31 mouse cellular contexts compared by ENCODE assay signal in genomic region chr16:85114742-85115141, GRCm38 (mm10). TPM values are rescaled to one million over a fixed set of nuclear protein-coding genes. Genes with fewer than 3 reads are reported as not detected.
A peak's percentile ranks its signal among the peaks of the same experiment; 100 is the strongest.
DNase-seq lines count a peak whose midpoint lies in the region; ATAC-seq and TF ChIP-seq lines count a peak whose summit lies in the region.
"Had no signal": no experiment of that assay in that cellular context is flagged by ENCODE, and none has a peak within 500 bp of the region (broad histone marks: within the 10 kb centered on the region; RNA-seq: fewer than 3 reads in every experiment).

No protein-coding gene starts in this region.

- no peak for DNase-seq in kidney, adult 11 months
- peak; percentile 53 for DNase-seq in adipocyte (ENCODE audit: low spot score)
- no peak for DNase-seq in adrenal gland, postnatal 4 days (ENCODE audit: low spot score in 2 of 2)
- DNase-seq in adrenal gland, adult 2 months = no peak
- DNase-seq: adrenal gland, postnatal 25 days; B cell, adult 2 months; cerebellum, adult 8-10 months; cerebellum, postnatal 36 days; forebrain, postnatal 0 days; gastrocnemius, postnatal 10 days; liver, embryonic 13.5 days; lung, adult 18-20 months; lung, postnatal 4 days; right cerebral cortex, postnatal 25 days; thymus, postnatal 14 days had no signal

- no peak overlapping the region for H3ac ChIP-seq in C2C12 (ENCODE audit: control insufficient read depth, insufficient read length, low read depth)

- H3K27ac ChIP-seq in kidney, embryonic 16.5 days (ENCODE audit: low read length) = no peak overlapping the region
- peak overlapping the region; percentile 91 for H3K27ac ChIP-seq in macrophage
- H3K27ac ChIP-seq: embryonic facial prominence, embryonic 12.5 days; forebrain, embryonic 12.5 days; heart, embryonic 10.5 days; heart, embryonic 15.5 days; layer of hippocampus, adult 2 months; limb, embryonic 13.5 days; liver, embryonic 13.5 days; midbrain, embryonic 13.5 days; neural tube, embryonic 15.5 days; stomach, embryonic 15.5 days had no signal

- no peaks in the 10 kb centered on the region for H3K27me3 ChIP-seq in kidney, embryonic 16.5 days (ENCODE audit: insufficient read depth, low read length)
- H3K27me3 ChIP-seq in C2C12 (ENCODE audit: control insufficient read depth, insufficient read depth, insufficient read length) = no peaks in the 10 kb centered on the region
- H3K27me3 ChIP-seq: embryonic facial prominence, embryonic 12.5 days; forebrain, embryonic 12.5 days; heart, embryonic 15.5 days; limb, embryonic 13.5 days; liver, embryonic 13.5 days; midbrain, embryonic 13.5 days; neural tube, embryonic 15.5 days; Patski; stomach, embryonic 15.5 days had no signal

- peaks cover 20% of the 10 kb centered on the region for H3K36me3 ChIP-seq in kidney, embryonic 16.5 days (ENCODE audit: insufficient read depth, low read length)
- H3K36me3 ChIP-seq in C2C12 (ENCODE audit: control insufficient read depth, insufficient read depth) (peaks cover 8% of the 10 kb centered on the region), macrophage (ENCODE audit: inconsistent target) (peaks cover 11% of the 10 kb centered on the region; the same call in 1 of the 2 replicates)
- H3K36me3 ChIP-seq: G1E; liver, embryonic 13.5 days had no signal

- no peak overlapping the region for H3K9ac ChIP-seq in kidney, embryonic 16.5 days (replicated peaks; ENCODE audit: low read length)
- H3K9ac ChIP-seq: embryonic facial prominence, embryonic 12.5 days; forebrain, embryonic 12.5 days; forebrain, postnatal 0 days; heart, embryonic 15.5 days; limb, embryonic 13.5 days; liver, embryonic 13.5 days; midbrain, embryonic 13.5 days; neural tube, embryonic 15.5 days; stomach, embryonic 15.5 days had no signal

- H3K79me3 ChIP-seq in C2C12 (ENCODE audit: low read depth) = peaks cover 2% of the 10 kb centered on the region

- no peak for TF ChIP-seq CTCF in C2C12 (IDR thresholded peaks at IDR 0.05; ENCODE audit: control insufficient read depth, insufficient read depth, insufficient read length)

- H3K4me1 ChIP-seq in kidney, embryonic 16.5 days (ENCODE audit: insufficient read depth, low read length) = peaks cover 9% of the 10 kb centered on the region
- H3K4me1 ChIP-seq: liver, embryonic 13.5 days; stomach, embryonic 15.5 days had no signal

- 92% methylated on average over 1 of the region's 1 CpGs for WGBS in kidney, embryonic 16.5 days
- WGBS in macrophage (ENCODE audit: missing documents) = 100% methylated on average over 1 of the region's 1 CpGs

- H3K4me2 ChIP-seq in kidney, embryonic 16.5 days (replicated peaks; ENCODE audit: low read depth, low read length) = no peak overlapping the region
- H3K4me2 ChIP-seq: embryonic facial prominence, embryonic 12.5 days; forebrain, embryonic 12.5 days; heart, embryonic 15.5 days; limb, embryonic 13.5 days; liver, embryonic 13.5 days; midbrain, embryonic 13.5 days; neural tube, embryonic 15.5 days; stomach, embryonic 15.5 days had no signal

- peak; percentile 35; the same call in 1 of the 2 replicates for ATAC-seq in kidney, embryonic 16.5 days (ENCODE audit: low FRiP score, low TSS enrichment)
- ATAC-seq: forebrain, postnatal 0 days; hindbrain, embryonic 16.5 days; lung, postnatal 0 days; midbrain, embryonic 13.5 days; Patski had no signal

- H3K79me2 ChIP-seq in C2C12 (ENCODE audit: control insufficient read depth, insufficient read depth) (peaks cover 37% of the 10 kb centered on the region), macrophage (ENCODE audit: inconsistent target) (peaks cover 87% of the 10 kb centered on the region)

- no peaks in the 10 kb centered on the region for H3K9me3 ChIP-seq in kidney, embryonic 16.5 days (ENCODE audit: low read length)
- H3K9me3 ChIP-seq: embryonic facial prominence, embryonic 12.5 days; forebrain, embryonic 12.5 days; heart, embryonic 10.5 days; heart, embryonic 15.5 days; limb, embryonic 13.5 days; liver, embryonic 13.5 days; midbrain, embryonic 13.5 days; neural tube, embryonic 15.5 days; stomach, embryonic 15.5 days had no signal

- no peak overlapping the region for H3K4me3 ChIP-seq in kidney, embryonic 16.5 days (ENCODE audit: low read length)
- no peak overlapping the region for H3K4me3 ChIP-seq in C2C12 (ENCODE audit: insufficient read depth, poor library complexity, severe bottlenecking)
- H3K4me3 ChIP-seq in macrophage (ENCODE audit: inconsistent target) = no peak overlapping the region
- H3K4me3 ChIP-seq: embryonic facial prominence, embryonic 12.5 days; forebrain, embryonic 12.5 days; heart, embryonic 10.5 days; heart, embryonic 15.5 days; layer of hippocampus, adult 2 months; limb, embryonic 13.5 days; liver, embryonic 13.5 days; midbrain, embryonic 13.5 days; neural tube, embryonic 15.5 days; stomach, embryonic 15.5 days had no signal

TF ChIP-seq in C2C12, 6 proteins besides CTCF, POLR2A, EP300 and RAD21:
- TF ChIP-seq MAX (IDR thresholded peaks at IDR 0.05) (no peak), CEBPB (IDR thresholded peaks at IDR 0.05; ENCODE audit: low read depth) (no peak), MYOD1 (IDR thresholded peaks at IDR 0.05; ENCODE audit: control insufficient read depth, insufficient read length, low read depth) (peak; percentile 75), FOSL1 (IDR thresholded peaks at IDR 0.05; ENCODE audit: insufficient read depth, low read length, poor library complexity, severe bottlenecking) (no peak), USF1 (IDR thresholded peaks at IDR 0.05; ENCODE audit: low read depth) (no peak), MYOG (IDR thresholded peaks at IDR 0.05; ENCODE audit: control insufficient read depth, extremely low read depth, insufficient read length) (no peak)

RNA-seq across cellular contexts. Expression of gene App, which starts 58.8 kb away (rescaled TPM):
- 309 and 336 TPM in 2 replicates for polyA plus RNA-seq in kidney, embryonic 16.5 days (2015; fragmentation: Nextera tagmentation; extraction: Ambion mirVana)
- polyA plus RNA-seq in C2C12 (2012; fragmentation: generic; extraction: Trizol) (107 TPM), macrophage (2018) (391 to 669 TPM (median 546 TPM) in 3 replicates)
- 1,000 to 10,000 TPM in 1 of 26 experiments, 100 to 1,000 TPM in 25; 132 to 1,211 (median 191) TPM for total RNA-seq in macrophage (2018; cell fraction: chromatin; rRNA removed)
- 100 to 1,000 TPM; 297 to 558 (median 409) TPM for total RNA-seq in macrophage (2018; cell fraction: cytosol; rRNA removed)
- 100 to 1,000 TPM; 477 to 981 (median 771) TPM for total RNA-seq in macrophage (2018; cell fraction: nucleus; rRNA removed)
- 100 to 1,000 TPM; 403 to 480 TPM for total RNA-seq in adrenal gland, postnatal 4 days (2021)
- 100 to 1,000 TPM; 361 to 386 TPM for total RNA-seq in adrenal gland, adult 2 months (2021)
- polyA plus RNA-seq in adrenal gland, adult 2 months (2012; rRNA removed) = 229 and 254 TPM in 2 replicates
- polyA plus RNA-seq: G1E had no signal
